Mouse (Mus musculus) cerebellum, adult 8-10 months (tissue): ENCODE results near the gene Slc34a2.

ENCODE experiments used
- DNase-seq: peaks from one replicate; pipeline ENCODE4 v3.0.0; 2022

The Slc34a2 gene

GRCm38 (mm10) chr5:53112942-53113341 is 75.1 kb downstream of the Slc34a2 start:
- DNase-seq, result no peak

GRCm38 (mm10) chr5:53114616-53115267 is 76.9 kb downstream of the Slc34a2 start:
- DNase-seq, result no peak

DNA sequence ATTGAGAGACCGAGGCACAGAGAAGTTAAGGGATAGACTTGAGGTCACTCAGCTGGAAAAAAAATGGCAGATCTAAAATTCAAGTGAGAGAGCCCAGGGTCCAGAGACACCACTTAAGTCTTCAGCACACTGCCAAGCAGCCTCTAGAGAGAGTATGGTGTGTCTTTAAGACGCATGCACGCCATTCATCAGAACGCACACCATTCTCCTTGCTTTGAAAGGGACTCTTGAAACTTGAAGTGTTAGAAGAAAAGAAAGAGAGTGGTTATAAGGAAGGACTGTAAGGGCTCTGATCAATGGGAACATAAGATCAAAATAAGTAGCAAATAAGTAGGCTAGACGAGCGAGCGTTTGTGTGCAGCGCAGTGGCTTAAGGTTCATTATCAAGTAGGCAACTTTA is 80.3 kb downstream of the Slc34a2 start:
- no peak for DNase-seq

DNA sequence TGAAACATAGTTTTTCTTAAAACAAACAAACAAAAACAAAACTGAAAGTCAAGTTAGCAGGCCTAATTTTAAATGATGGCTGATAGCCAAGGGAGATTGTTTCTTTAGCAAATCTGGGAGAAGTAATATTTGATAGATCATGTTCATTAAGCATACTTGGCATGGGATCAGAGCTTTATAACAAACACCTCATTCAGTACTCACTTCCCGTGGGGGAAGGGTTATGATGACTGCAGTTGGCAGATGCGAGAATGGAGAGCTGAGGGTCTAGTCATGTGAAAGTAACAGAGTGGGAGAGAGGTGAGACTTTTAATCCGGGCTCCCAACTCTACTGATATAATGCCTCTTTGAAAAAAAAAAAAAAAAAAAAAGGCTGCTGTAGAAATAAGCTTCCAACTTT is 81.8 kb downstream of the Slc34a2 start:
- no peak for DNase-seq
